ENCODE assay signal across 8 mouse cellular contexts in the genomic region with DNA sequence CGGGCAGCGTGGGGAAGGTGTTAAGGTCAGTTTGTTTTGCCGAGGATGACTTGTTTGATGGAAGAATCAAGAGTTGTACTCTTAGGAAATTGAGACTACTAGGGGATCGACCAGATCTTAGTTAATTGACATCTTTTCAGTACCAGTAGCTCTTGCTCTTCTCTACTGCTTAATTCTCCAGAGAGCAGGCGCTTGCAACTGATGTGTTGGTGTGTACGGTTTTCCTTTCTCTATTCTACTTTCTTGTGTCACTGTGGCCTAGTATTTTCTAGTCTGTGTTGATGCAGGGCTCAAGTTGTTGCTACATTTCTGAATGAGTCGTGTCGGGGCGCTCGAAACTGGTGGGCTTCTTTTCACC. TPM values are rescaled to one million over a fixed set of nuclear protein-coding genes. Genes with fewer than 3 reads are reported as not detected.
A peak's percentile ranks its signal among the peaks of the same experiment; 100 is the strongest.
DNase-seq lines count a peak whose midpoint lies in the region; ATAC-seq and TF ChIP-seq lines count a peak whose summit lies in the region.

No protein-coding gene starts in this region.

- H3K27ac ChIP-seq in testis, adult 2 months (ENCODE audit: control insufficient read depth, insufficient read depth, low read depth, low read length) = peak overlapping the region; percentile 91
- peak overlapping the region; percentile 85 for H3K27ac ChIP-seq in liver, embryonic 13.5 days

- DNase-seq in frontal cortex, postnatal 14 days (ENCODE audit: low spot score in 2 of 2) = no peak
- no peak for DNase-seq in testis, postnatal 10 days (ENCODE audit: low spot score)
- DNase-seq in liver, embryonic 13.5 days = no peak
- DNase-seq in gastrocnemius, postnatal 25 days = no peak
- no peak for DNase-seq in cerebellum, postnatal 25 days
- no peak for DNase-seq in right cerebral cortex, postnatal 36 days (ENCODE audit: low spot score in 2 of 2)

- no peaks in the 10 kb centered on the region for H3K27me3 ChIP-seq in testis, adult 2 months (ENCODE audit: control insufficient read depth, insufficient read depth, low read length)
- H3K27me3 ChIP-seq in liver, embryonic 13.5 days = no peaks in the 10 kb centered on the region

- WGBS in liver, embryonic 13.5 days (ENCODE audit: insufficient replicate concordance) = 12% methylated on average over 10 of the region's 10 CpGs

- H3K4me1 ChIP-seq in testis, adult 2 months (ENCODE audit: control insufficient read depth, insufficient read depth, low read length) = peaks cover 3% of the 10 kb centered on the region; the same call in 1 of the 2 replicates
- peaks cover 37% of the 10 kb centered on the region for H3K4me1 ChIP-seq in liver, embryonic 13.5 days (replicated peaks)

- H3K4me2 ChIP-seq in liver, embryonic 13.5 days = peak overlapping the region; percentile 98

- no peaks in the 10 kb centered on the region for H3K36me3 ChIP-seq in testis, adult 2 months (ENCODE audit: control insufficient read depth, insufficient read depth, low read length)
- H3K36me3 ChIP-seq in liver, embryonic 13.5 days = no peaks in the 10 kb centered on the region

- TF ChIP-seq POLR2A in testis, adult 2 months (IDR thresholded peaks at IDR 0.05; ENCODE audit: control insufficient read depth, low read depth, low read length) = no peak

- H3K9ac ChIP-seq in liver, embryonic 13.5 days = peak overlapping the region; percentile 92

- no peak for TF ChIP-seq CTCF in testis, adult 2 months (IDR thresholded peaks at IDR 0.05; ENCODE audit: control insufficient read depth, insufficient read depth, insufficient replicate concordance, low read depth, low read length)

- peak overlapping the region; percentile 98 for H3K4me3 ChIP-seq in testis, adult 2 months (ENCODE audit: control insufficient read depth, low read depth, low read length)
- peak overlapping the region; percentile 96 for H3K4me3 ChIP-seq in liver, embryonic 13.5 days (replicated peaks)

- no peaks in the 10 kb centered on the region for H3K9me3 ChIP-seq in liver, embryonic 13.5 days (replicated peaks)

- peak; percentile 20; the same call in 1 of the 2 replicates for ATAC-seq in frontal cortex, adult (ENCODE audit: low TSS enrichment)
- ATAC-seq in liver, embryonic 13.5 days (ENCODE audit: low read depth) = no peak

RNA-seq across cellular contexts. Expression of gene Frg2f1, which starts 1.2 kb away (rescaled TPM):
- polyA plus RNA-seq in testis, adult 2 months (2012; rRNA removed) = 10.3 and 12.0 TPM in 2 replicates
- polyA plus RNA-seq in liver, embryonic 13.5 days (2015; fragmentation: Nextera tagmentation; extraction: Ambion mirVana) = 0.58 and 0.63 TPM in 2 replicates
- total RNA-seq in gastrocnemius, postnatal 25 days (2021) = 1 to 10 TPM; 4.3 TPM

RNA-seq across cellular contexts. Expression of gene Foxj3, which starts 3.7 kb away (rescaled TPM):
- 7.2 and 8.8 TPM in 2 replicates for polyA plus RNA-seq in testis, adult 2 months (2012; rRNA removed)
- polyA plus RNA-seq in liver, embryonic 13.5 days (2015; fragmentation: Nextera tagmentation; extraction: Ambion mirVana) = 5.4 and 7.4 TPM in 2 replicates
- total RNA-seq in gastrocnemius, postnatal 25 days (2021) = 10 to 100 TPM; 18.6 to 26.1 TPM

RNA-seq across cellular contexts. Expression of gene Rimkla, which starts 48.1 kb away (rescaled TPM):
- 0.46 and 0.65 TPM in 2 replicates for polyA plus RNA-seq in testis, adult 2 months (2012; rRNA removed)
- polyA plus RNA-seq in liver, embryonic 13.5 days (2015; fragmentation: Nextera tagmentation; extraction: Ambion mirVana) = 0.05 TPM in 2 replicates
- not detected for total RNA-seq in gastrocnemius, postnatal 25 days (2021)
